Mouse (Mus musculus): ENCODE measurements around the gene Patz1. TPM values are rescaled to one million over a fixed set of nuclear protein-coding genes. Genes with fewer than 3 reads are reported as not detected.
A peak's percentile ranks its signal among the peaks of the same experiment; 100 is the strongest.

Patz1 gene
- total RNA-seq, 2 experiments from 2014 or later: 26.6 to 30.4 TPM

- intact Hi-C loops (cut with DNase I): no loop called here
- no peak for DNase-seq
Observed at GRCm38 (mm10) chr11:3328806-3329775, 40.4 kb downstream of the Patz1 start.

GRCm38 (mm10) chr11:3329891-3330451 is 41.3 kb downstream of the Patz1 start, which contains the start of gene Pik3ip1:
Pik3ip1 (plus strand) TSS chr11:3330401.
- intact Hi-C loops (cut with DNase I): loop anchor here (2.0 kb wide), 1 partner anchor 39 kb away; no protein-coding TSS in a partner anchor
- DNase-seq: peak in 1 of 2 experiments; percentile 40

GRCm38 (mm10) chr11:3330566-3330965 is 41.9 kb downstream of the Patz1 start:
- intact Hi-C loops (cut with DNase I): loop anchor here (2.0 kb wide), 1 partner anchor 40 kb away; no protein-coding TSS in a partner anchor
- DNase-seq: peak; percentile 89 to 92

- DNase-seq: no peak
- intact Hi-C loops (cut with DNase I): loop anchor here (2.0 kb wide), 1 partner anchor 40 kb away; no protein-coding TSS in a partner anchor
Observed at GRCm38 (mm10) chr11:3330991-3331750, 42.5 kb downstream of the Patz1 start.

DNA sequence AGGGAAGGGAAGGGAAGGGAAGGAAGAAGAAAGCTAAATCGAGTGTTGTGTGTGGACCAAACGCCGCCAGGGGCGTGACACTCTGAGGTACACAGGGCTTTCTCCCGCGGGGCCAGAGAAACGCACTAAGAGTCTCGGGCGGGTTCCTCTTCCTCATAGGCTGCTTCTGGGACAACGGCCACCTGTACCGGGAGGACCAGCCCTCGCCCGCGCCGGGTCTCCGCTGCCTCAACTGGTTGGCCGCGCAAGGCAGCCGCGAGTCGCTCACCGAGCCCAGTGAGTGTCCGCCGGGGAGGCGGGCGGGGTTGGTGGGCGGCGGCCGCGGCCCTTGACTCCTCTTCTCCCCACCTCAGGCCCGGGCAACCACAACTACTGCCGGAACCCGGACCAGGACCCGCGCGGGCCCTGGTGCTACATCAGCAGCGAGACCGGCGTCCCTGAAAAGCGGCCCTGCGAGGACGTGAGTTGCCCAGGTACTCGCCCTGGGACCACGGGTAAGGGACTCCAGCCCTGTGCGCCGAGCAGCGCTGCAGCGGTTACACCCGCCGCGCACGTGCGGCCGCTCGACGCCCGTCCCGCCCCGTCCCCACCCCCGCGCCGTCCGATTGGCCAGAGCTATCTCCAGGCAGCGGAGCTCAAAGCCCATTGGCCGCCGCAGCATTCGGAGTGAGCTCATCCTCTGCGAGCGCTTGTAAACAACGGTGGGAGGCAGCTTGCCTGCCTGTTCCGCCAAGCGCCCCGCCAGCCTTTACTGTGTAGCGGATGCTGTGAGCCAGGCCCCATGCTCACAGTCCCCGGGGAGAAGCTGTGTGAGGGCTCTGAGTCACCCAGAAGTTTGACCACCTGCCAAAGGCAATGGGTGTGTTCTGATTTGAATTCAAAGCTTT is 43.3 kb downstream of the Patz1 start:
- peak; percentile 92 to 93 for DNase-seq
- intact Hi-C loops (cut with DNase I): loop anchor here (2.0 kb wide), 1 partner anchor 41 kb away; no protein-coding TSS in a partner anchor

GRCm38 (mm10) chr11:3333111-3333695 is 44.5 kb downstream of the Patz1 start:
- DNase-seq: no peak
- intact Hi-C loops (cut with DNase I): no loop called here

DNA sequence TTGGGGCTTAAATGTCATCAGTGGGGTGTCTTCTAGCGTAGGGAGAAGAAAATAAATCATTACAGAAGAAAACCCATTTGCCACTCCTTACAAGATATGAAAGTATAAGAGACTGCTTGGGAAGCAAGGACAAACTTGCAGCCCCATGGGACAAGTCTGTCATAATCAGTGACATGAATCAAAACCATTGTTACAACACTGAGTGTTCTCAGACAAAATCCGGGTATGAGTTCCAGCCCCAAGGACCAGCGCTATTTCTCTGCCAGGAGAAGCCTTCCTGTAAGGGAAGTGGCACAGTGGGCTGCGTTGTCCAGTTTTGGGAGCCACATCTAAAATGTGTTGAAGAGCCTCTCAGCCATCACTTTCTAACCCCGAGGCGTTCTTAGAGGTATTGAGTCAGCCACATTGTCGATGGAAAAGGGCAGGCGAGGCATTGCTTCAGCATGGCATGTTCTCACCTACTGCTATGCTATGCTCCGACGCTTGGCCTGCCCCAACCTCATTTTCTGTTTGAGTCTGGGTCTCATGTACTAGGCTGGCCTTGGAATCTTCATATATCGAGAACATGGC is 45.6 kb downstream of the Patz1 start:
- intact Hi-C loops (cut with DNase I): no loop called here
- no peak for DNase-seq

- intact Hi-C loops (cut with DNase I): loop anchor here (5.0 kb wide), 1 partner anchor 117 kb away; the partner anchor contains the start of gene Rnf185
- no peak for DNase-seq
Observed at GRCm38 (mm10) chr11:3334711-3335316, 46.1 kb downstream of the Patz1 start.

- intact Hi-C loops (cut with DNase I): loop anchor here (5.0 kb wide), 1 partner anchor 117 kb away; the partner anchor contains the start of gene Rnf185
- peak; percentile 49 to 55 for DNase-seq
Observed at GRCm38 (mm10) chr11:3335651-3336216, 47.1 kb downstream of the Patz1 start.

DNA sequence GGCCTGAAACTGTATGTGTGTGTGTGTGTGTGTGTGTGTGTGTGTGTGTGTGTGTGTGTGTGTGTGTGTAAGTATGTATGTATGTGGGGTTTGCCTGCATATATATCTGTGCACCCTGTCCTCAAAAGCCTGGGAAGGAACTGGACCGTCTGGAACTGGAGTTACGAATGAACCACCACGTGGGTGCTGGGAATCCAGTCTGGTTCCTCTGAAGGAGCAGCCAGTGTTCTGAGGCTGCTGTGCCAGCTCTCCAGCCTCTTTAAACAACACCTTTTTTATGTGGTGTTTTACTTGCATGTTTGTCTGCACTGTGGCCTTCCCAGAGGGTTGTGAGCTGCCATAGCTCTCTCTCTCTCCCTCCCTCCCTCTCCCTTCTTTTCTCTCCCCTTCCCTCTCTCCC is 47.9 kb downstream of the Patz1 start:
- intact Hi-C loops (cut with DNase I): loop anchor here (5.0 kb wide), 1 partner anchor 116 kb away; the partner anchor contains the start of gene Rnf185
- DNase-seq: no peak

GRCm38 (mm10) chr11:3337173-3337955 is 48.7 kb downstream of the Patz1 start:
- peak; percentile 54 to 71 for DNase-seq
- intact Hi-C loops (cut with DNase I): loop anchor here (5.0 kb wide), 1 partner anchor 115 kb away; the partner anchor contains the start of gene Rnf185

- no peak for DNase-seq
- intact Hi-C loops (cut with DNase I): loop anchor here (5.0 kb wide), 1 partner anchor 114 kb away; the partner anchor contains the start of gene Rnf185
Observed at GRCm38 (mm10) chr11:3337961-3338360, 49.3 kb downstream of the Patz1 start.

GRCm38 (mm10) chr11:3341476-3341875 is 52.8 kb downstream of the Patz1 start:
- DNase-seq: no peak
- intact Hi-C loops (cut with DNase I): no loop called here

- intact Hi-C loops (cut with DNase I): loop anchor here (5.0 kb wide), 2 partner anchors 62 to 167 kb away; partner anchors contain the start of genes Limk2 and Selenom
- no peak for DNase-seq
Observed at GRCm38 (mm10) chr11:3344916-3345315, 56.2 kb downstream of the Patz1 start.

DNA sequence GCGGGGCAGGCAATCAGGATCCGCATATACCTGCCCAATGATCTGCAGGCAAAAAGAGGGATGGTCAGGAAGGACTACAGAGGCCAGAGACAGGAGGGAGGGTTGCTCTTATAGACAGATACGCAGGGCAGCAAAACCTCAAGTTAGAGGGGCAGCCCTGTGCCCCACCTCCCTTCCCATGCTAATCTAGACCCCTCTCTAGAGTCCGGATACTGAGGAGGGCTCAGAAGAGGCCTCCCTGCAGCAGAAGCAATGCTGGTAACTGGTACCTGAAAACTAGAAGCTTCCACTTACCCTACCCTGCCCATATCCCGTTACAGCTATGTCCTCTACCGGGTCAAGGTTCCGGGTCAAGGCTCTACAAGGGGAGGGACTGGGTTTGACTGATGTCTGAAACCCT is 57.7 kb downstream of the Patz1 start:
- no peak for DNase-seq
- intact Hi-C loops (cut with DNase I): loop anchor here (5.0 kb wide), 2 partner anchors 61 to 166 kb away; partner anchors contain the start of genes Limk2 and Selenom

- peak; percentile 86 to 92 for DNase-seq
- intact Hi-C loops (cut with DNase I): loop anchor here (5.0 kb wide), 2 partner anchors 60 to 165 kb away; partner anchors contain the start of genes Limk2 and Selenom
Observed at GRCm38 (mm10) chr11:3347091-3347834, 58.6 kb downstream of the Patz1 start.

Data from heart, postnatal 14 days (tissue).